Mouse (Mus musculus) embryonic stem cell, embryonic (primary cell): ENCODE measurements at regions not wholly inside any gene's neighbourhood (a gene's known extent, or its start where the extent isn't known, plus 50 kb on each side); places are given as distances from the start of the nearest gene placed in this dataset.

ENCODE experiments used
- CTCF ChIA-PET, 4 experiments: fragments of 300-600 bp in 2 of 4; fragments of 350-600 bp in 2 of 4; sonication (Branson Sonifier 250); formaldehyde crosslinking; loops; one replicate each; lab custom pipeline; 2022; ENCODE audit warnings: inconsistent platforms in 2 of 4; lab: Charles Lee
- POLR2A ChIA-PET, 4 experiments: fragments of 300-600 bp in 2 of 4; fragments of 350-600 bp in 2 of 4; sonication (Branson Sonifier 250); formaldehyde crosslinking; loops; one replicate each; lab custom pipeline; 2022; ENCODE audit warnings: antibody characterized with exemption in 4 of 4, inconsistent platforms in 1 of 4; lab: Charles Lee

DNA sequence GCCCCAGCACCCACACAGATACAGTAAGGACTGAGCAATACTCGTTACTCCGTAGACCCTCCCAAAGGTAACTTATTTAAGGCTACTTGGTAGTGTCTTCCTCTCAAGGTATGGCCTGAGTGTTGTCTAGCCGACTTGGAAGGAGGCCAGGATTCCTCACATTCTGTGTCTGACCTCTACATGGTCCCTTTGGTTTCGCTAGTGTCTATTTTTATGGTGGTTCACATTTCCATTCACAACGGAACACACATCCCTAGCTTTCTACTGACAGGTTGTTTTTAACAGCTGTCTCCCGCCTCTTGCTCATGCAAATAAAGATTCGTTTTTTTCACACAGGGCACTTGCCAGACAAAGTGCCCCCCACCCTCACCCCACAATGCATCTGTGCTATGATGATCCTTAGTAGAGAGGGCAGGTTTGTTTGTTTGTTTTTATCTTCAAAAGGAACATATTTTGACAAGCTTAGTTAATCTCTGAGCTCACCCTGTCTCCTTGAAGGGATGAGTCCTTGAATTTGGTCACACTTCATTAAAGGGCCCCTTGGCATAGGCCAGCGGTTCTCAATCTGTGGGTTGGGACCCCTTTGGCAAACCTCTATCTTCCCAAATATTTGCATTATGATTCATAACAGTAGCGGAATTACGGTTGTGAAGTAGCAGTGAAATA, 52.7 kb downstream of the Phlda1 start:
- POLR2A ChIA-PET: interaction anchor here in 2 of 4 experiments (0.6 to 1.0 kb wide), 4 partner anchors 22 to 335 kb away, joined by 3 to 7 read pairs (median 3); no protein-coding TSS in a partner anchor
- CTCF ChIA-PET: no interaction called here

GRCm38 (mm10) chr10:111559341-111560246, 53.5 kb downstream of the Phlda1 start:
- ChIA-PET CTCF (no interaction called here), POLR2A (interaction anchor here in 2 of 4 experiments (0.6 to 1.0 kb wide), 2 partner anchors 35 to 54 kb away, joined by 3 read pairs; no protein-coding TSS in a partner anchor)

DNA sequence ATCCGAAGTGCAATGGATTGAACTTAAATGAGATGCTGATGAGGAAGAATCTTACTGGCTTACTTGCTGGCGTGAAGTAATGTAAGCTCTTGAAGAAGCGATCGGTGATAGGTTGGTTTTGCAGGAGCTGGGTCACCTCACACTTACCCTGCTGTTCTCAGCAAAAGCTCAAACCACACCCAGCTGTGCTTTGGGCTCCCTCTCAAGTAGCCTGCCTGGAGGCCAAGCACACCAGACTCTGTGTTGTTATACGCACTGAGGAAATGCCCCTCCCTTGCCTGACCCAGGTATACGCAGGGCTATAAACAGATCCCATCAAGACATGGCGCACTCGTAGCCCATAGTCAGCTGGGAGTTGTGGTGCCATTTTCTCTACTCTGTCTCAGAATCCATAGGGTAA, 56.5 kb downstream of the Phlda1 start:
- CTCF ChIA-PET: no interaction called here
- POLR2A ChIA-PET: interaction anchor here (0.6 to 2.3 kb wide), 7 partner anchors 12 to 279 kb away, joined by 3 to 9 read pairs (median 4); no protein-coding TSS in a partner anchor

DNA sequence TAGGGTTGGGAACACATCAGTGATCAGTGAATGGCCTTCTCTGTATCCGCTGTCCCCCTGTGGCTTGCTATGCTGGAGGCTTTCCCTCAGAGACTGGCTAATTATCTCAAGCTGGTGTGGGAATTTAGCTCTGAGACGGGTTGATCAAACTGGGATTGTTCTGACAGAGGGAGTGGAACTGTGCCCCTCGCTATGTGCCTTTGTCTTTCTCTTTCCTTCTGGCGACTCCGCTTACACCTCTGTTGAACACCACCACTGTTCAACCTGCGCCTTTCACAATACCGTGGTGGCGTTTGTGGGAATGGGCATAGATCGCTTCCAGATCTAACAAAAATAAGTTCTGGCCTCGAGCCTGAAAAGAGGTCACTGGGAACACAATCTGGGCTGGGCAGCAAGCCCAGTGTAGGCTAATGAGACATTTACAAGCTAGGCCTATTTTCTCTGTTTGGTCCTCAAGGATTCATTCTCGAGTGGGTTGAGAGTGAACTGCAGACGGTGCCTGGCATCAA, 60.8 kb downstream of the Phlda1 start:
- POLR2A ChIA-PET: interaction anchor here in 3 of 4 experiments (0.5 to 1.3 kb wide), 5 partner anchors 13 to 436 kb away, joined by 3 to 6 read pairs (median 3); no protein-coding TSS in a partner anchor
- CTCF ChIA-PET: no interaction called here

GRCm38 (mm10) chr10:111570501-111571258, 64.6 kb downstream of the Phlda1 start:
- ChIA-PET CTCF (no interaction called here), POLR2A (no interaction called here)

DNA sequence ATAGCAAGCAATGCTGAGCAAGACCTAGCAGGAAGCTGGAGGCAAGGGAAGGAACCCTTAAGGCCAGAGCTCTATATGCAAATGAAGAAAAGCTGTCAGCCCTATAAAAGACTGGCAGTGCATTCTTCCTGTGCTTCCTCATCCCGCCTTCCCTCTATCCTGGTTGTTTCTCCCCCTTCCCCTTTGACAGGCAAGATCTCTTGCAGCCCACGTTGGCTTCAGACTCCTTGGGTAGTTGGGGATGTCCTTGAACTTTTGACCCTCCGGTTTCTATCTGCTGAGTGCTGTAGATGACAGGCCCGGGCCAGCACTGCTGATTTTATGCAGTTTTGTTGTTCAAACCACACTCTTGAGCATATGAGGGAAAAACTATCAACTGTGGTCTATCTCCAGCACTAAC, 68.1 kb downstream of the Phlda1 start:
- ChIA-PET CTCF (interaction anchor here in 1 of 4 experiments (1.1 kb wide), 2 partner anchors 11 to 71 kb away, joined by 3 read pairs; no protein-coding TSS in a partner anchor), POLR2A (interaction anchor here (0.5 to 2.0 kb wide), 10 partner anchors 9 to 1019 kb away, joined by 3 to 12 read pairs (median 4); no protein-coding TSS in a partner anchor)

DNA sequence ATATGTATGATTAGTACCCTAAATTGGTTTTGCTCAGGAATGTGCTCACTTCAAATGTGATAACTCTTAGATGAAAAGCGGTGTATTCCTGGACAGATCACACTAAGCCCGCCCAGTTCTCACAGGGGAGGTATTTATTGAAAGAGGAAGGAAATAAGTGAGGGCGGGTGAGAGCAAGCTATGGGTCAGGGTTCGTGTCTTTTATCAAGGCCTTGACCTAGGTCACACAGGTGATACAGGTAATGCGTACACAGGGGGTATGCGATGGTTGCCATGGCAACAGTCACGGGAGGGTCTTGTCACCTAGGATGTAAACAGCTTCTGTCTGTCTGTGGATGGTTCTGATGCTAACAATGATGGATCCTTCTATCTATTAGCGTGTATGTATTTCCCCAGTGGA, 68.7 kb downstream of the Phlda1 start:
- ChIA-PET CTCF (interaction anchor here in 1 of 4 experiments (1.1 kb wide), 2 partner anchors 10 to 72 kb away, joined by 3 read pairs; no protein-coding TSS in a partner anchor), POLR2A (interaction anchor here (0.6 to 2.0 kb wide), 12 partner anchors 9 to 243 kb away, joined by 3 to 12 read pairs (median 4); no protein-coding TSS in a partner anchor)

DNA sequence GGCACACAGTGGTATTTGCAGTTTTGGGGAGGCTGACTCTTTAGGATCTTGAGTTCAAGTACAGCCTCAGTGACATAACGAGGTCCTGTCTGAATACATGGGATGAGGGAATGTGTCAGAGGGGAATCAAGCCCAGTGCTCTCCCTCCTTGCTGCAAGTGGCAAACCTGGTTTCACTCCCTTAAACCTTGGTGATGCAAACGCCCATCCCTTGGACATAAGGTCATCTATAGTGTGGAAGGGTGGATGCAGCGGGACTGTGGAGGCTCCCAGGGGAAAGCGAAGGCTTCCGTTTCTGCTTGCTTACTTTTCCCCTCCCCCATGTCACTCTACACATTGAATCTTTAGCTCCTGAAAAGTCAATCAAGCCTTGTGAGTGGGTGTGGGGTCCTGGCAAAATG, 69.2 kb downstream of the Phlda1 start:
- CTCF ChIA-PET: interaction anchor here in 2 of 4 experiments (0.6 to 1.1 kb wide), 2 partner anchors 10 to 71 kb away, joined by 3 to 4 read pairs; no protein-coding TSS in a partner anchor
- POLR2A ChIA-PET: interaction anchor here (0.6 to 2.0 kb wide), 16 partner anchors 9 to 422 kb away, joined by 3 to 12 read pairs (median 4); partner anchors contain the start of gene Phlda1 (in 1 of the 4)

GRCm38 (mm10) chr10:111575926-111576325, 69.8 kb downstream of the Phlda1 start:
- POLR2A ChIA-PET: interaction anchor here in 3 of 4 experiments (0.6 to 2.0 kb wide), 20 partner anchors 9 to 421 kb away, joined by 3 to 12 read pairs (median 4); partner anchors contain the start of gene Phlda1 (in 1 of the 3)
- CTCF ChIA-PET: interaction anchor here in 2 of 4 experiments (0.6 kb wide), 2 partner anchors 72 to 104 kb away, joined by 3 to 4 read pairs; no protein-coding TSS in a partner anchor

DNA sequence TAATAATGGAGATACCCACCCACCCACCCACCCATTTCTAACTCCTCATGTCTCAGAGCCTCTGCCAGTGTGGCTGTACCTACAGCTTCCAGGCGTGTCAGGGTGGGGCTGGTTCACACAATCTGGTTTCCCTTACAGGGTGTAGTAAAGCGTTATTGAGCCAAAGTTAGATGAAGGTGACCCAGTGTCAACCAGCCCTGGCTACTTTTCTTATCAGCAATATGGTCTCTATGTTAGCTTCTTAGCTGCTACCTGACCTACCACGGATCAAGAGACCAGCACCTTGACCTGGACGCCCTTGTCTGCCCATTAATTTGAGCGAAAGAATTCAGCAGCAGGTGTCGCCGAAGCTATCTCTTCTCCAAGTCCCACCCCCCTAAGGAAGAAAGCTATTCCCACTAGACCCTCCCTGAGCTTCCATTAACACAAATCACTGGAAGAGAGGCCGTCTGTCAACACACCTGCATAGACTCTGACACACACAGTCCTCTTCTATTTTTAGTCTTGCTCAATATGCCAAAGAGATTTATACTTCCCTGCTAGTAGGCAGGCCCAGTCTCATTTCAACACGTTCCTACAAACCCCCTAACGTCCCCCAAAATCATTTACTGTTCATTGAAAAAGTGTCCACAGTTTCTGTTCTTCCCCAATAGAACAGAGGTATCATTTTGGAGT, 70.4 kb downstream of the Phlda1 start:
- ChIA-PET POLR2A (interaction anchor here (0.6 to 2.0 kb wide), 17 partner anchors 12 to 399 kb away, joined by 3 to 12 read pairs (median 3); no protein-coding TSS in a partner anchor), CTCF (interaction anchor here in 1 of 4 experiments (0.6 kb wide), 1 partner anchor 104 kb away, joined by 3 read pairs; no protein-coding TSS in a partner anchor)

DNA sequence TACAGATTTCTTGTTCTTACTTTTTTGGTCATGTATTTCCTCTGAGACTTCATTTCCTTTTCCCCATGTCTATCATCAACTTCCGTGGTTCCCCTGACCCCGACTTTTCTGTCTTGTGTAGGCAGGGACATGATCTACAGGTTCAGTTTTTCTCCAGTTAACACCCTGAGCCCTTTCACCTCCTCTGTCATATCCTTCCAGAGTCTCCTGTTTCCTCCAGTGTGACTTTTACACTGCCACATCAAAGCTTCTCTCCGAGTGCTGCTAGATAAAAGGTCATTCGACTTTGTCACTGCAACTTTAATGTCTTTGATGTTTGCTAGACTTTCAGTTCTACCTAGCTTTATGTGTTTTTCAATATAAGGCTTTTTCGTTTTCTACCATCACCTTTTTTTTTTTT, 72.5 kb downstream of the Phlda1 start:
- ChIA-PET POLR2A (interaction anchor here in 1 of 4 experiments (0.7 to 1.8 kb wide), 5 partner anchors 10 to 280 kb away, joined by 4 read pairs; partner anchors contain the start of gene Bbs10), CTCF (interaction anchor here in 1 of 4 experiments (0.7 kb wide), 1 partner anchor 378 kb away, joined by 8 read pairs; no protein-coding TSS in a partner anchor)

DNA sequence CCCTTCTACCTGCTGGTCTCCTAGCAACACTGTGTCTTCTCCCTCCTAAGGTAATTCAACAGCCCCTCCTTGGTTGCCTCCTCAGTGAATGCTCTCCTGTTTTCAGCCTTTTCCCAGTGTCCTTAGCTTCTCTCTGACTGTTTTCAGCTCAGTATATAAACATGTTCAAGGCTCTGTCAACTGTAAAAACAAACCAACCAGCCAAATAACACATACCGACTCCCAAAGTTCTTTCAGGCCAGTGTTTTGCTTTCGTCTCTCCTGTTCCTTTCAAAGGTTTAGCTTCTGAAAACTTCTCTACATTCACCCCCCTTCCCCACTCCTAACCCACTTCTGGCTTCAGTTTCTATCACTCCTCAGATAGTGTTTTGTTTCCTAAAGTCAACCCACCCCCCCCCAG, 73.4 kb downstream of the Phlda1 start:
- CTCF ChIA-PET: no interaction called here
- POLR2A ChIA-PET: interaction anchor here in 3 of 4 experiments (0.6 to 1.8 kb wide), 7 partner anchors 9 to 281 kb away, joined by 3 to 6 read pairs (median 4); partner anchors contain the start of gene Bbs10 (in 1 of the 3)

- POLR2A ChIA-PET: interaction anchor here in 3 of 4 experiments (0.6 to 1.8 kb wide), 7 partner anchors 9 to 1431 kb away, joined by 3 to 7 read pairs (median 3); no protein-coding TSS in a partner anchor
- CTCF ChIA-PET: interaction anchor here in 1 of 4 experiments (0.8 kb wide), 1 partner anchor 77 kb away, joined by 3 read pairs; no protein-coding TSS in a partner anchor
Observed at GRCm38 (mm10) chr10:111580401-111581100, 74.5 kb downstream of the Phlda1 start.

- ChIA-PET CTCF (no interaction called here), POLR2A (no interaction called here)
Observed at GRCm38 (mm10) chr10:111581847-111582246, 75.8 kb downstream of the Phlda1 start.

- ChIA-PET CTCF (interaction anchor here in 1 of 4 experiments (0.8 kb wide), 1 partner anchor 10 kb away, joined by 3 read pairs; no protein-coding TSS in a partner anchor), POLR2A (no interaction called here)
Observed at GRCm38 (mm10) chr10:111582321-111583123, 76.4 kb downstream of the Phlda1 start.
